Mouse (Mus musculus) lung, embryonic 15.5 days (tissue): ENCODE results near the gene Fnip1. TPM values are rescaled to one million over a fixed set of nuclear protein-coding genes. Genes with fewer than 3 reads are reported as not detected.

Source experiments
- polyA plus RNA-seq: library from polyadenylated mRNA; unstranded; fragments of >200 nt; fragmentation: Nextera tagmentation; extraction: Ambion mirVana; gene quantifications from 2 replicates; pipeline ENCODE4 v1.2.1, GENCODE M21; 2015

Fnip1 gene
- polyA plus RNA-seq, 1 experiment from 2014 or later, result 10.2 TPM

Other genes with a start within 250 kb of the Fnip1 start
- 0.55 and 0.70 TPM in 2 replicates for gene Csf2, start 188.5 kb upstream of the Fnip1 start, polyA plus RNA-seq
- not detected in 2 replicates for gene Il3, start 170.9 kb upstream of the Fnip1 start, polyA plus RNA-seq
- 0.44 and 0.46 TPM in 2 replicates for gene Acsl6, start 134.4 kb upstream of the Fnip1 start, polyA plus RNA-seq
- not detected in 2 replicates for gene Meikin, start 67.5 kb upstream of the Fnip1 start, polyA plus RNA-seq
- 34.3 and 37.4 TPM in 2 replicates for gene Rapgef6, start 84.6 kb downstream of the Fnip1 start, polyA plus RNA-seq